8 mouse cellular contexts compared by ENCODE assay signal in genomic region chr4:40703710-40704275, GRCm38 (mm10). TPM values are rescaled to one million over a fixed set of nuclear protein-coding genes. Genes with fewer than 3 reads are reported as not detected.
DNase-seq lines count a peak whose midpoint lies in the region; ATAC-seq and TF ChIP-seq lines count a peak whose summit lies in the region.

No protein-coding gene starts in this region.

- H3K27me3 ChIP-seq in lung, embryonic 15.5 days: no peaks in the 10 kb centered on the region
- H3K27me3 ChIP-seq in hindbrain, embryonic 13.5 days: no peaks in the 10 kb centered on the region
- no peaks in the 10 kb centered on the region for H3K27me3 ChIP-seq in midbrain, embryonic 13.5 days
- no peaks in the 10 kb centered on the region for H3K27me3 ChIP-seq in thymus, adult 2 months (ENCODE audit: control insufficient read depth, insufficient read depth, low read length)

- peak overlapping the region; percentile 67 for H3K9ac ChIP-seq in lung, embryonic 15.5 days
- H3K9ac ChIP-seq in hindbrain, embryonic 13.5 days: peak overlapping the region; percentile 74
- H3K9ac ChIP-seq in midbrain, embryonic 13.5 days (replicated peaks): peak overlapping the region; percentile 72

- H3K4me2 ChIP-seq in lung, embryonic 15.5 days: peak overlapping the region; percentile 67
- peak overlapping the region; percentile 89 for H3K4me2 ChIP-seq in hindbrain, embryonic 13.5 days
- H3K4me2 ChIP-seq in midbrain, embryonic 13.5 days (replicated peaks): peak overlapping the region; percentile 81

- no peak for DNase-seq in lung, adult 18-20 months
- DNase-seq in cerebellum, postnatal 25 days: peak; percentile 21 to 27
- DNase-seq in thymus, adult 2 months: no peak
- DNase-seq in layer of hippocampus, postnatal 14 days (ENCODE audit: low spot score in 2 of 2): no peak
- DNase-seq in ovary, postnatal 10 days (ENCODE audit: low spot score): no peak

- no peak for ATAC-seq in lung, embryonic 15.5 days (ENCODE audit: borderline replicate concordance, extremely low read depth, low FRiP score, low TSS enrichment)
- ATAC-seq in hindbrain, embryonic 13.5 days (ENCODE audit: low FRiP score): no peak
- ATAC-seq in midbrain, embryonic 13.5 days: no peak

- no peak for TF ChIP-seq POLR2A in thymus, adult 2 months (IDR thresholded peaks at IDR 0.05; ENCODE audit: control insufficient read depth, extremely low read depth, insufficient read depth, low read length, poor library complexity)

- H3K27ac ChIP-seq in lung, embryonic 15.5 days: peak overlapping the region; percentile 98
- peak overlapping the region; percentile 97 for H3K27ac ChIP-seq in hindbrain, embryonic 13.5 days
- peak overlapping the region; percentile 96 for H3K27ac ChIP-seq in midbrain, embryonic 13.5 days
- H3K27ac ChIP-seq in thymus, adult 2 months (ENCODE audit: control insufficient read depth, insufficient read depth, low read length): no peak overlapping the region; the same call in 1 of the 2 replicates

- H3K36me3 ChIP-seq in lung, embryonic 15.5 days: no peaks in the 10 kb centered on the region
- H3K36me3 ChIP-seq in hindbrain, embryonic 13.5 days: no peaks in the 10 kb centered on the region; the same call in 1 of the 2 replicates
- no peaks in the 10 kb centered on the region for H3K36me3 ChIP-seq in midbrain, embryonic 13.5 days
- H3K36me3 ChIP-seq in thymus, adult 2 months (ENCODE audit: control insufficient read depth, insufficient read depth, low read length): no peaks in the 10 kb centered on the region

- TF ChIP-seq CTCF in thymus, adult 2 months (IDR thresholded peaks at IDR 0.05; ENCODE audit: borderline replicate concordance, control insufficient read depth, extremely low read depth, insufficient read depth, low read length, poor library complexity): no peak

- peaks cover 18% of the 10 kb centered on the region for H3K4me1 ChIP-seq in lung, embryonic 15.5 days
- H3K4me1 ChIP-seq in hindbrain, embryonic 13.5 days (replicated peaks): peaks cover 35% of the 10 kb centered on the region
- peaks cover 28% of the 10 kb centered on the region for H3K4me1 ChIP-seq in midbrain, embryonic 13.5 days (replicated peaks)
- H3K4me1 ChIP-seq in thymus, adult 2 months (replicated peaks; ENCODE audit: control insufficient read depth, insufficient read depth, low read length): peaks cover 7% of the 10 kb centered on the region

- H3K9me3 ChIP-seq in lung, embryonic 15.5 days: no peaks in the 10 kb centered on the region
- no peaks in the 10 kb centered on the region for H3K9me3 ChIP-seq in hindbrain, embryonic 13.5 days
- H3K9me3 ChIP-seq in midbrain, embryonic 13.5 days: no peaks in the 10 kb centered on the region

- H3K4me3 ChIP-seq in lung, embryonic 15.5 days: peak overlapping the region; percentile 61
- peak overlapping the region; percentile 52 for H3K4me3 ChIP-seq in hindbrain, embryonic 13.5 days
- H3K4me3 ChIP-seq in midbrain, embryonic 13.5 days (replicated peaks): peak overlapping the region; percentile 59
- H3K4me3 ChIP-seq in thymus, adult 2 months (ENCODE audit: control insufficient read depth, insufficient read depth, low read length): no peak overlapping the region

- WGBS in lung, embryonic 15.5 days: 18% methylated on average over 9 of the region's 9 CpGs
- WGBS in hindbrain, embryonic 13.5 days: 27% methylated on average over 9 of the region's 9 CpGs
- 26% methylated on average over 9 of the region's 9 CpGs for WGBS in midbrain, embryonic 13.5 days
- WGBS in thymus, adult 2 months: 56% methylated on average over 9 of the region's 9 CpGs

RNA-seq across cellular contexts. Expression of gene Aptx, which starts 0.8 kb away (rescaled TPM):
- 27.1 and 28.6 TPM in 2 replicates for polyA plus RNA-seq in lung, embryonic 15.5 days (2015; fragmentation: Nextera tagmentation; extraction: Ambion mirVana)
- 54.1 and 54.5 TPM in 2 replicates for polyA plus RNA-seq in hindbrain, embryonic 13.5 days (2015; fragmentation: Nextera tagmentation; extraction: Ambion mirVana)
- polyA plus RNA-seq in midbrain, embryonic 13.5 days (2015; fragmentation: Nextera tagmentation; extraction: Ambion mirVana): 56.9 and 59.5 TPM in 2 replicates
- 8.2 and 9.1 TPM in 2 replicates for polyA plus RNA-seq in thymus, adult 2 months (2012; rRNA removed)
- 10 to 100 TPM; 23.6 to 26.7 TPM for total RNA-seq in layer of hippocampus, postnatal 14 days (2021)

RNA-seq across cellular contexts. Expression of gene Dnaja1, which starts 18.2 kb away (rescaled TPM):
- 422 and 428 TPM in 2 replicates for polyA plus RNA-seq in lung, embryonic 15.5 days (2015; fragmentation: Nextera tagmentation; extraction: Ambion mirVana)
- polyA plus RNA-seq in hindbrain, embryonic 13.5 days (2015; fragmentation: Nextera tagmentation; extraction: Ambion mirVana): 792 and 817 TPM in 2 replicates
- 760 and 762 TPM in 2 replicates for polyA plus RNA-seq in midbrain, embryonic 13.5 days (2015; fragmentation: Nextera tagmentation; extraction: Ambion mirVana)
- 11.5 and 13.4 TPM in 2 replicates for polyA plus RNA-seq in thymus, adult 2 months (2012; rRNA removed)
- total RNA-seq in layer of hippocampus, postnatal 14 days (2021): 100 to 1,000 TPM; 326 to 370 TPM

RNA-seq across cellular contexts. Expression of gene Smu1, which starts 53.9 kb away (rescaled TPM):
- 155 and 161 TPM in 2 replicates for polyA plus RNA-seq in lung, embryonic 15.5 days (2015; fragmentation: Nextera tagmentation; extraction: Ambion mirVana)
- 130 and 131 TPM in 2 replicates for polyA plus RNA-seq in hindbrain, embryonic 13.5 days (2015; fragmentation: Nextera tagmentation; extraction: Ambion mirVana)
- polyA plus RNA-seq in midbrain, embryonic 13.5 days (2015; fragmentation: Nextera tagmentation; extraction: Ambion mirVana): 144 and 149 TPM in 2 replicates
- polyA plus RNA-seq in thymus, adult 2 months (2012; rRNA removed): 34.9 and 36.7 TPM in 2 replicates
- 10 to 100 TPM; 42.4 to 44.2 TPM for total RNA-seq in layer of hippocampus, postnatal 14 days (2021)

Comparison
In these comparisons a context has a peak if more than half of its experiments do, and no peak if none do; other contexts are left out.
1. DNase-seq: peak in cerebellum, postnatal 25 days (2 of 2); none in lung, adult 18-20 months (0 of 2), thymus, adult 2 months (single experiment), layer of hippocampus, postnatal 14 days (0 of 2) and ovary, postnatal 10 days (single experiment).
2. RNA of gene Dnaja1, which starts 18.2 kb away (polyA plus RNA-seq): 792 to 817 TPM in hindbrain, embryonic 13.5 days, 760 to 762 TPM in midbrain, embryonic 13.5 days and 422 to 428 TPM in lung, embryonic 15.5 days; 11.5 to 13.4 TPM in thymus, adult 2 months; every median in the first group is over 10 times any median in the second.
3. Peak in every context shown above with its lines, with median percentiles within 50 percentile points of each other: H3K4me2 ChIP-seq and H3K9ac ChIP-seq.